Mouse (Mus musculus) hindbrain, embryonic 16.5 days (tissue): ENCODE results near the gene Aen. TPM values are rescaled to one million over a fixed set of nuclear protein-coding genes. Genes with fewer than 3 reads are reported as not detected.
A peak's percentile ranks its signal among the peaks of the same experiment; 100 is the strongest.

Experiments
- ATAC-seq: fragments of 200-750 bp; cut with Nextera tagmentation; 2 replicates; pipeline ENCODE4 v1.8.0; 2017; ENCODE audit warnings: moderate TSS enrichment, moderate library complexity
- H3K27ac ChIP-seq: fragments of 300-500 bp; sonication (generic); 2 replicates; pipeline ENCODE4 v1.5.1; 2014; ENCODE audit warnings: low read depth, mild to moderate bottlenecking, control low read depth, low read length, moderate library complexity
- H3K27me3 ChIP-seq: fragments of 300-500 bp; sonication (generic); replicated peaks from 2 replicates; pipeline ENCODE4 v1.6.1; 2014; ENCODE audit warnings: low read length; ENCODE audit not compliant: control insufficient read depth, insufficient read depth
- H3K36me3 ChIP-seq: fragments of 300-500 bp; sonication (generic); 2 replicates; pipeline ENCODE4 v1.6.1; 2014; ENCODE audit warnings: mild to moderate bottlenecking, low read length, moderate library complexity, mixed read lengths; ENCODE audit not compliant: control insufficient read depth, insufficient read depth
- H3K4me1 ChIP-seq: fragments of 300-500 bp; sonication (generic); 2 replicates; pipeline ENCODE4 v1.6.1; 2014; ENCODE audit warnings: low read depth, low read length; ENCODE audit not compliant: control insufficient read depth, insufficient read depth
- H3K4me2 ChIP-seq: fragments of 300-500 bp; sonication (generic); 2 replicates; pipeline ENCODE4 v1.6.1; 2014; ENCODE audit warnings: mild to moderate bottlenecking, low read length, control low read depth, moderate library complexity
- H3K4me3 ChIP-seq: fragments of 300-500 bp; sonication (generic); 2 replicates; pipeline ENCODE4 v1.5.1; 2014; ENCODE audit warnings: mild to moderate bottlenecking, low read length, control low read depth, moderate library complexity
- H3K9ac ChIP-seq: fragments of 300-500 bp; sonication (generic); 2 replicates; pipeline ENCODE4 v1.6.1; 2014; ENCODE audit warnings: low read depth, mild to moderate bottlenecking, control low read depth, low read length, moderate library complexity
- H3K9me3 ChIP-seq: fragments of 300-500 bp; sonication (generic); 2 replicates; pipeline ENCODE4 v1.6.1; 2014; ENCODE audit warnings: mild to moderate bottlenecking, low read length, moderate library complexity; ENCODE audit not compliant: control insufficient read depth
- WGBS: fragments of 180-500 bp; shearing (Covaris S2); extraction: QIAGEN DNeasy Blood & Tissue Kit; methylation state at CpG from one replicate; pipeline ENCODE4 v1.1.7; 2014; 5-methylcytosine and 5-hydroxymethylcytosine counted together
- polyA plus RNA-seq: library from polyadenylated mRNA; unstranded; fragments of >200 nt; fragmentation: Nextera tagmentation; extraction: Ambion mirVana; gene quantifications from 2 replicates; pipeline ENCODE4 v1.2.1, GENCODE M21; 2015

The Aen gene
- polyA plus RNA-seq, 1 experiment from 2014 or later: 65.3 TPM

DNA sequence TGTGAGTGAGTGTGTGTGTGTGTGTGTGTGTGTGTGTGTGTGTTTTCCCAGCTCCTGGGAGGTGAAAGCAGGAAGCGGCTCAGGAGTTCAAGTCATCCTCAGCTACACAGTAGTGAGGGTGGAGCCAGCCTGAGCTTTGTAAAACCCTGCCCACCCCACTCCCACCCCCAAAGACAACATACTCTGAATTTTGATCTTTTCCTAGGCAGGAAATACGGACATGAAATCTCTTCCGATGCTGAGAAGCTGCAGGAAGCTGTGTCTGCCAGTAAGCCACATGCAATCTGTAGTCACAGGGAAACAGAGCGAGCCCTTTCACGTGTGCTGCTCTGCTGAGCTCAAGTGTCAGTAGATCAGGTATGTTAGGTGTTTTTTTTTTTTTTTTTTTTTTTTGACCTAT lies 26.9 kb upstream of the Aen start:
- no peaks in the 10 kb centered on the region for H3K27me3 ChIP-seq
- H3K9ac ChIP-seq: no peak overlapping the region
- no peak overlapping the region for H3K27ac ChIP-seq
- no peaks in the 10 kb centered on the region for H3K4me1 ChIP-seq
- ATAC-seq: no peak
- no peaks in the 10 kb centered on the region for H3K36me3 ChIP-seq
- H3K9me3 ChIP-seq: no peaks in the 10 kb centered on the region
- no peak overlapping the region for H3K4me2 ChIP-seq
- 67% methylated on average over 5 of the region's 5 CpGs for WGBS
- H3K4me3 ChIP-seq: no peak overlapping the region

DNA sequence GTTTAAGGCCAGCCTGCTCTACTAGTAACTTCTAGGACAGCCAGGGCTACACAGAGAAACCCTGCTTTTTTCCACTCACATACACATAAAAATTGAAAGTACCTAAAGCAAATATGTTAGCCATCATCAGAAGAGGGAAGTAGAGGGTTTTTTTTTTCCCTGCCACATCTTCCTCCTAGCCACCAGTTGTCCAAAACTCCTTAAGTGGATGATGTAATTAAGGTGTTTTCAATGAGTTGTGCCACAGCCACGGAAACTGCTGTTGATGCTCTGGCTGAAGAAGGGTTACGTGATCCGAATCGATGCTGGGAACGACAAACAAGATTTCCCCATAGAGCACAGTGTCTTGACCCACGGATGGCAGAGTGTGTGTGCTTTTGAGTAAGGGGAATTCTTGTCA lies 23.3 kb upstream of the Aen start:
- Histone ChIP-seq H3K4me3 (no peak overlapping the region), H3K4me1 (no peaks in the 10 kb centered on the region), H3K9ac (no peak overlapping the region), H3K27ac (no peak overlapping the region), H3K9me3 (no peaks in the 10 kb centered on the region), H3K27me3 (no peaks in the 10 kb centered on the region), H3K36me3 (no peaks in the 10 kb centered on the region), H3K4me2 (no peak overlapping the region)
- ATAC-seq: no peak
- WGBS: 81% methylated on average over 6 of the region's 6 CpGs

- Histone ChIP-seq H3K4me3 (no peak overlapping the region), H3K27me3 (no peaks in the 10 kb centered on the region), H3K27ac (no peak overlapping the region), H3K4me1 (no peaks in the 10 kb centered on the region), H3K36me3 (no peaks in the 10 kb centered on the region), H3K9me3 (no peaks in the 10 kb centered on the region), H3K9ac (no peak overlapping the region), H3K4me2 (no peak overlapping the region)
- ATAC-seq: no peak
- 78% methylated on average over 5 of the region's 5 CpGs for WGBS
Measured at GRCm38 (mm10) chr7:78872831-78873230, 22.8 kb upstream of the Aen start.

- Histone ChIP-seq H3K4me1 (peaks cover 31% of the 10 kb centered on the region), H3K27me3 (no peaks in the 10 kb centered on the region), H3K9me3 (no peaks in the 10 kb centered on the region), H3K27ac (peak overlapping the region; percentile 85), H3K4me3 (peak overlapping the region; percentile 64), H3K9ac (peak overlapping the region; percentile 74), H3K36me3 (no peaks in the 10 kb centered on the region), H3K4me2 (peak overlapping the region; percentile 77)
- no peak for ATAC-seq
- WGBS: 9% methylated on average over 14 of the region's 16 CpGs
Measured at GRCm38 (mm10) chr7:78881607-78882468, 13.8 kb upstream of the Aen start.

DNA sequence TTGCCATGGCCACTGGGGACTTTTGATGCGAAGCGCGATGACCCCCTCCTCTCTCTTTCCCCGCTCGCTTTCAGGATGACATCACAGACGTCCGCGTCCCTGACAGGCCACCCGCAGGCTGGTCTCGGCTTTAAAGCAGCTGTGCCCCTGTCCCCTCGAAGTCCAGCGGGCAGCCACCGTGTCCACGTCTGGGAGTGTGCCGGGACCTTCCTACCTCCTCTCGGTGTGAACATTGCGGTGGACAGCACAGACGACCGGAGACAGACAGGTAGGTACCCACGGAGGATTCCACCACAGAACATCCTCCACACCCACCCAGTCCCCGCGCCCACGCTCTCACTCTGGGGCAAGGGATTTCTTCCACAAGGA lies 13.2 kb upstream of the Aen start:
- Histone ChIP-seq H3K9me3 (no peaks in the 10 kb centered on the region), H3K4me1 (peaks cover 37% of the 10 kb centered on the region), H3K27me3 (no peaks in the 10 kb centered on the region), H3K9ac (peak overlapping the region; percentile 74), H3K27ac (peak overlapping the region; percentile 85), H3K36me3 (no peaks in the 10 kb centered on the region), H3K4me3 (peak overlapping the region; percentile 64), H3K4me2 (peak overlapping the region; percentile 77)
- 2% methylated on average over 21 of the region's 23 CpGs for WGBS
- peak; percentile 82 for ATAC-seq

DNA sequence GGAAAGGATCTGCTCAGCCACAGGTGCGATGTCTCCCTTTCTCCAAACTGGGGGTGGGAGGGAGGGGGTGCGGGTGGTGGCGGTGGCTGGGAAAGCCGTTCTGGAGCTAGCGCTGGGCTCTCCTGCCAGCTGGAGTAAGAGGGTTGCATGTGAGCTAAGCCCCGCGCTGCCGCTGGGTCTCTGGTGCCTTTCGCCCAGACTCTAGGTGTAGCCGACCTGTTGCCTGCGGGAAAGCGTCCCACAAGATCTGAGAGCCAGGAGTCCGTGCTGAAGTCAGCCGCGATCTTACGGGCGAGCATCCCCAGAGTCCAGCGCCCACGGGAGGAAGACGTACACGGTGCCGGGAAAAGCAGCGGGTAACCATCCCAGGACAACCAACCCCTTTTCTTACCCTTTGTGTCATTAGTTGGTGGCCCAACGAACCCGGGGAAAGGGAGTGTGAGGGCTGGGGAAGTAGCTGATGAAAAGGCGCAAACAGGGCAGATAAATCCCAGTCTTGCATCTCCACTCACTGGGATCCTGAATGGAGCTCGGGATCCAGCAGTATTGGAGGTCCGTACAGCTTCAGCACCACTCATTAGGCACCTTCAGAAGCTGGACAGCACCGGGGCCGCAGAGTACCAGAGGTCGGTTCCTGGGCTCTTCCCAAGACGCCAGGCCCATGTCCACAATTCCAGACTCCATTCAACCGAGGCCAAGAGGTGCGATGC lies 12.5 kb upstream of the Aen start:
- ATAC-seq: no peak
- H3K36me3 ChIP-seq: no peaks in the 10 kb centered on the region
- peaks cover 41% of the 10 kb centered on the region for H3K4me1 ChIP-seq
- peak overlapping the region; percentile 85 for H3K27ac ChIP-seq
- WGBS: 1% methylated on average over 32 of the region's 34 CpGs
- peak overlapping the region; percentile 77 for H3K4me2 ChIP-seq
- peak overlapping the region; percentile 74 for H3K9ac ChIP-seq
- no peaks in the 10 kb centered on the region for H3K27me3 ChIP-seq
- H3K9me3 ChIP-seq: no peaks in the 10 kb centered on the region
- peak overlapping the region; percentile 64 for H3K4me3 ChIP-seq

GRCm38 (mm10) chr7:78883726-78884060 lies 12.0 kb upstream of the Aen start:
- no peaks in the 10 kb centered on the region for H3K9me3 ChIP-seq
- under 1% methylated on average over 8 of the region's 8 CpGs for WGBS
- no peak for ATAC-seq
- peaks cover 41% of the 10 kb centered on the region for H3K4me1 ChIP-seq
- peak overlapping the region; percentile 85 for H3K27ac ChIP-seq
- H3K4me2 ChIP-seq: peak overlapping the region; percentile 77
- H3K9ac ChIP-seq: peak overlapping the region; percentile 74
- H3K4me3 ChIP-seq: peak overlapping the region; percentile 64
- no peaks in the 10 kb centered on the region for H3K36me3 ChIP-seq
- H3K27me3 ChIP-seq: no peaks in the 10 kb centered on the region

DNA sequence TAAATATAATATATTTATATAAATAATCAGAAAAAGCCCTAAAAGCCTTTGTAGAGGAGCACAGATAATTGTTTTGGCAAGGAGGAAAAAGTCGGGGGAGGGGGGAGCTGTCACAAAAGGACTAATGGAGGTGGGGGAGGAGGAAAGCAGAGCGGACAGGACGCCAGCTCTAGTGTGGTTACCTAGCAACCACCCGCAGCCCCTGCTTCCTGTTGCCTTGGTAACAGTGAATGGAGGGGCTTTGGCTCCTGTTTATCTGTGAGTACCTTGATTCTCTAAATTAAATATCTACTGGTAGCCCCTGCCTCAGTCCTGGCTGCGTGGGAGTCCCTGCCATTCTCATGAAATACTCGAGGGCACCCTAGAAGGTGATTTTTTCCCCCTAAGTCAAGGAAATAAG lies 11.5 kb upstream of the Aen start:
- H3K4me1 ChIP-seq: peaks cover 41% of the 10 kb centered on the region
- H3K9me3 ChIP-seq: no peaks in the 10 kb centered on the region
- peak overlapping the region; percentile 64 for H3K4me3 ChIP-seq
- H3K27me3 ChIP-seq: no peaks in the 10 kb centered on the region
- under 1% methylated on average over 6 of the region's 6 CpGs for WGBS
- H3K36me3 ChIP-seq: no peaks in the 10 kb centered on the region
- H3K4me2 ChIP-seq: peak overlapping the region; percentile 77
- H3K27ac ChIP-seq: peak overlapping the region; percentile 78
- ATAC-seq: peak; percentile 61
- peak overlapping the region; percentile 30; the same call in 1 of the 2 replicates for H3K9ac ChIP-seq

DNA sequence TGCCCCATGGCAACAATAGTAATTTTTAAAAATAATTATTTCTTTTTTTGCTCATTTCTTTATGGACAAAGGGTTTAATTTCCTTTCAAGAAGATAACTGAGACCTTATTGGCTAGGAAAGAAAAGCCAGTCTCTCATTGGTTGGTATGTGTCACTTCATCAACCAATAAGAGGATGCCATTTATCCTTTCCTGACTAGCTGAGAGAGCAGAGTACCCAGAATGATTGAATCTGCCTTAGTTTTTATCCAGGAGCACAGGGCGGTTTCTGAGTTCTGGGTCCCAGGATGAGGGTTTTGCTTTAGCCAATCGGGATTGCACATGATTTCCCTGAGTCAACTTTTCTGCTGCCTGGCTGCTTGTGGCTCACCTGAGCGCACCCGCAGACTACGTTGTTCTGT lies 10.2 kb upstream of the Aen start:
- Histone ChIP-seq H3K4me2 (peak overlapping the region; percentile 49), H3K4me1 (peaks cover 41% of the 10 kb centered on the region), H3K36me3 (no peaks in the 10 kb centered on the region), H3K9me3 (no peaks in the 10 kb centered on the region), H3K4me3 (peak overlapping the region; percentile 26; the same call in 1 of the 2 replicates), H3K9ac (peak overlapping the region; percentile 31; the same call in 1 of the 2 replicates), H3K27me3 (no peaks in the 10 kb centered on the region), H3K27ac (peak overlapping the region; percentile 48)
- ATAC-seq: no peak
- 61% methylated on average over 5 of the region's 5 CpGs for WGBS
